Mouse (Mus musculus) G1E (cell line): ENCODE data around the gene Eif3a. TPM values are rescaled to one million over a fixed set of nuclear protein-coding genes. Genes with fewer than 3 reads are reported as not detected.

Source experiments
- ATAC-seq: 2 replicates; pipeline ENCODE4 v1.8.0; 2016; ENCODE audit warnings: mild to moderate bottlenecking; ENCODE audit not compliant: insufficient number of reproducible peaks, poor library complexity, low FRiP score, severe bottlenecking; ENCODE audit errors: extremely low read depth
- DNase-seq: peaks from one replicate; pipeline ENCODE4 v3.0.0; 2012; ENCODE audit warnings: low spot score
- H3K27me3 ChIP-seq: 2 replicates; pipeline ENCODE4 v1.6.1; 2012; ENCODE audit warnings: mild to moderate bottlenecking, low read length, inconsistent platforms; ENCODE audit not compliant: insufficient read depth
- H3K36me3 ChIP-seq: replicated peaks from 2 replicates; pipeline ENCODE3; 2012; ENCODE audit warnings: mild to moderate bottlenecking, inconsistent platforms
- H3K4me1 ChIP-seq: 2 replicates; pipeline ENCODE4 v1.6.1; 2012; ENCODE audit warnings: low read depth, low read length, inconsistent platforms, mixed read lengths; ENCODE audit not compliant: insufficient read depth
- H3K4me3 ChIP-seq: 2 replicates; pipeline ENCODE4 v1.5.1; 2012; ENCODE audit warnings: low read depth, mild to moderate bottlenecking, inconsistent platforms, low read length, moderate library complexity, mixed read lengths
- H3K9me3 ChIP-seq: replicated peaks from 2 replicates; pipeline ENCODE4 v1.6.1; 2012; ENCODE audit warnings: inconsistent platforms
- CTCF ChIP-seq: IDR thresholded peaks from 2 replicates; pipeline ENCODE4 v1.5.1; 2012; ENCODE audit warnings: low read depth, low read length, inconsistent platforms, mixed read lengths
- GATA1 ChIP-seq: IDR thresholded peaks from 2 replicates; pipeline ENCODE4 v1.6.1; 2012; ENCODE audit warnings: borderline replicate concordance, low read length, inconsistent platforms, mixed read lengths
- GATA2 ChIP-seq: IDR thresholded peaks from 2 replicates; pipeline ENCODE4 v1.6.1; 2012; ENCODE audit warnings: low read depth, low read length, inconsistent platforms, borderline replicate concordance
- POLR2AphosphoS5 ChIP-seq: IDR thresholded peaks from 2 replicates; pipeline ENCODE4 v1.6.1; 2012; ENCODE audit warnings: low read depth, low read length, inconsistent platforms; ENCODE audit not compliant: insufficient replicate concordance
- TAL1 ChIP-seq: conservative IDR thresholded peaks from 2 replicates; pipeline ENCODE4 v1.6.1; 2012; ENCODE audit warnings: low read depth, low read length, inconsistent platforms, mixed read lengths
- polyA plus RNA-seq: library from polyadenylated mRNA; stranded (reverse); fragments of >175 nt; gene quantifications from 2 replicates; pipeline ENCODE4 v1.2.3, GENCODE M21; 2012
- total RNA-seq, 2 experiments: library from RNA; stranded (forward) in 1 of 2; stranded (reverse) in 1 of 2; fragments of 200-1000 nt in 1 of 2; fragments of >200 nt in 1 of 2; fragmentation: Nextera tagmentation in 1 of 2; gene quantifications; 2 replicates each; pipeline ENCODE4 v1.2.3; 2014 to 2017

Gene Eif3a
- total and polyA plus RNA-seq, 3 experiments, result 135 to 415 (median 323) TPM

DNA sequence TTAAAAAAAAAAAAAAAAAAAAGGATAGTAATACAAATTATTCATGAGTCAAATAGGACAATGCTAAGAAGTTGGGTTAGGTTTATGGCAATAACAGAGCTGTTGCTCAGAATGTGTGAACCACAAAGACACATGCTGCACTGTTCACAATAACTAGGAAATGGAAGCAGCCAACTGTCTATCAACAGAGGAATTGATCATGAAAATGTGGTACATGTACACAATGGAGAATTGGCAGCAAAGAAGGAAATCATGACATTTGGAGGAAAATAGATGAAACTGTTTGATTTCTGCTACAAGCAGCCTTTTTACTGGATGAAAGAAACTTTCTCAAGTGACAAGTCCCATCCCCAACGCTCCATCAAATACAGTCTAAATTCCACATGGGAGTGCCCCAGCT is 58.5 kb downstream of the Eif3a start:
- Histone ChIP-seq H3K36me3 (no peaks in the 10 kb centered on the region), H3K4me1 (no peaks in the 10 kb centered on the region), H3K4me3 (no peak overlapping the region), H3K27me3 (peaks cover 25% of the 10 kb centered on the region), H3K9me3 (no peaks in the 10 kb centered on the region)
- ATAC-seq, result no peak
- TF ChIP-seq GATA2 (no peak), POLR2AphosphoS5 (no peak), CTCF (no peak), TAL1 (no peak), GATA1 (no peak)
- DNase-seq, result no peak

DNA sequence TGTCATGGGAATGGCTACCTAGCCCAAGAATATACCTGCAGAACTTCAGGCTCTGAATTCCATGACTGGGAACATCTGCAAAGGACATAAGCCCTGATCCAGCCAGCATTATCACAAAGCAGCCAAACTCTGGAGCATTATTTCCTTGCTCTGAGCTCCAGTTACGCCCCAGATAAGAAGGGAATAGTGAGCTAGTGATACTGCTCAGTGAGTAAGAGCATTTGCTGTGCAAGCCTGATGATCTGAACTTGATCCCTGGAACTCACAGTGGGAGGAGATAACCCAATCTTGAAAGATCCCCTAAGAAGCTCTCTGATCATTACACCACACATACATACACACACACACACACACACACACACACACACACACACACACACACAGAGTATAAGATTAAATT is 59.2 kb downstream of the Eif3a start:
- TF ChIP-seq GATA1 (no peak), TAL1 (no peak), CTCF (no peak), GATA2 (no peak), POLR2AphosphoS5 (no peak)
- H3K9me3 ChIP-seq, result no peaks in the 10 kb centered on the region
- peaks cover 25% of the 10 kb centered on the region for H3K27me3 ChIP-seq
- H3K4me3 ChIP-seq, result no peak overlapping the region
- ATAC-seq (no peak), DNase-seq (no peak)
- H3K36me3 ChIP-seq, result no peaks in the 10 kb centered on the region
- no peaks in the 10 kb centered on the region for H3K4me1 ChIP-seq

DNA sequence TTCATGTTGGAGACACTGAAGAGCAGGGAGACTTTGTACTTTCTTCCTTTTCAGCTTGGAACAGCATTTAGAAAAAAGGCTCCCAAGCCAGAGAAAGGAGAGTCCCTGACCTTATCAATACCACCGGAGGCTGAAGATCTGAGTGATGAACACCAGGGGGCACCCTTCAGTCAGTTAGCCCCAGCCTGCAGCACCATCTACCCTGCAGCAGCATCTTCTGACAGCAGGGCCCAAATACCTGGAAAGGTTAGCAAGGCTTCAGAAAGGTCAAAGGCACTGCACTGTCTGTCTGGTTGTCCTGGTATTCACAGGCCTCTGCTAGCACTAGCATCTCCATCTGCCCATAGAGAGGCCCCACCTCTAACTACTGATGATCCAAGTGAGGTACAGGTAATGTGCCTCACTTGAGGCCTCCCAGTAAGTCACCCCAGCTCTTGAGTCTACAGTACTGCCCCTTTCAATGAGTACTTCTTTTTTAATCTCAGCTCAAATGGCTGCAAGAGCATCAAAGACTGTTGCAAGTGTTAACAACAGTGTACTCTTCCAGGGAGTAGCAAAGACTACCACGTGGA is 60.1 kb downstream of the Eif3a start:
- peaks cover 25% of the 10 kb centered on the region for H3K27me3 ChIP-seq
- no peaks in the 10 kb centered on the region for H3K4me1 ChIP-seq
- peak; percentile 49; the same call in 1 of the 2 replicates for ATAC-seq
- H3K4me3 ChIP-seq, result no peak overlapping the region
- H3K9me3 ChIP-seq, result no peaks in the 10 kb centered on the region
- DNase-seq, result peak; percentile 31
- peak; percentile 74 for TF ChIP-seq CTCF
- TF ChIP-seq GATA1, result no peak
- H3K36me3 ChIP-seq, result no peaks in the 10 kb centered on the region

DNA sequence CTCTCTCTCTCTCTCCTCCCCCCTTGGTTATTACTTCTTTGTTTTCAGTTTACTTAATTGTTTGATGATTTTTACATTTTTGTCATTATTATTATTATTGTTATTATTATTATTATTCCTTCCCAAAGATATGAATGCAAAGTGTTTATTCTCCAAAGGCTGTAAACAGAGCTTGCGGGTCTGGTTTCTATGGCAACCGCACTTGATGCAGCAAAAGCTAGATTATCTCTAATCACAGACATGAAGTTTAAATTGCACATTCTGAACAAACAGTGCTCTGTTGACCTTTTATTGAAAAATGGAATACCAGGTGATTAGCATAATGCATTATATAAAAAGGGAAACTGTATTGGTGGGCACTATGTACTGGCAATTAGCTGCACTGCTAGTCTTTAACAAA is 74.1 kb downstream of the Eif3a start:
- ATAC-seq (no peak), DNase-seq (no peak)
- TF ChIP-seq POLR2AphosphoS5 (no peak), CTCF (no peak), GATA2 (no peak), GATA1 (no peak), TAL1 (no peak)
- Histone ChIP-seq H3K9me3 (no peaks in the 10 kb centered on the region), H3K36me3 (no peaks in the 10 kb centered on the region), H3K27me3 (peaks cover 17% of the 10 kb centered on the region), H3K4me3 (no peak overlapping the region), H3K4me1 (peaks cover 6% of the 10 kb centered on the region; the same call in 1 of the 2 replicates)

GRCm38 (mm10) chr19:60712577-60712976 is 77.9 kb downstream of the Eif3a start:
- H3K27me3 ChIP-seq, result peaks cover 6% of the 10 kb centered on the region; the same call in 1 of the 2 replicates
- peaks cover 6% of the 10 kb centered on the region; the same call in 1 of the 2 replicates for H3K4me1 ChIP-seq
- no peaks in the 10 kb centered on the region for H3K36me3 ChIP-seq
- H3K9me3 ChIP-seq, result no peaks in the 10 kb centered on the region
- no peak for ATAC-seq
- H3K4me3 ChIP-seq, result no peak overlapping the region
- TF ChIP-seq TAL1 (no peak), CTCF (no peak), GATA1 (no peak), POLR2AphosphoS5 (no peak), GATA2 (no peak)
- DNase-seq, result no peak

Other genes with a start within 250 kb of the Eif3a start
- gene Cacul1, start 209.6 kb downstream of the Eif3a start, total RNA-seq (2014; fragmentation: Nextera tagmentation), result 38.7 and 42.7 TPM in 2 replicates
- 43.6 and 45.2 TPM in 2 replicates for gene Cacul1, start 209.6 kb downstream of the Eif3a start, total RNA-seq (2017)
- gene Cacul1, start 209.6 kb downstream of the Eif3a start, polyA plus RNA-seq, result 81.8 and 87.4 TPM in 2 replicates
- gene Nanos1, start 34.7 kb downstream of the Eif3a start, total RNA-seq (2014; fragmentation: Nextera tagmentation), result 2.6 and 4.0 TPM in 2 replicates
- gene Nanos1, start 34.7 kb downstream of the Eif3a start, total RNA-seq (2017), result 4.4 and 4.6 TPM in 2 replicates
- 2.1 and 2.7 TPM in 2 replicates for gene Nanos1, start 34.7 kb downstream of the Eif3a start, polyA plus RNA-seq
- 74.6 and 90.0 TPM in 2 replicates for gene Fam45a, start 20.9 kb upstream of the Eif3a start, total RNA-seq (2014; fragmentation: Nextera tagmentation)
- 26.6 and 29.7 TPM in 2 replicates for gene Fam45a, start 20.9 kb upstream of the Eif3a start, total RNA-seq (2017)
- gene Fam45a, start 20.9 kb upstream of the Eif3a start, polyA plus RNA-seq, result 3.3 and 5.3 TPM in 2 replicates
- gene Sfxn4, start 70.8 kb upstream of the Eif3a start, total RNA-seq (2014; fragmentation: Nextera tagmentation), result 2.7 and 6.1 TPM in 2 replicates
- gene Sfxn4, start 70.8 kb upstream of the Eif3a start, total RNA-seq (2017), result 0.82 and 2.0 TPM in 2 replicates
- gene Sfxn4, start 70.8 kb upstream of the Eif3a start, polyA plus RNA-seq, result 0.04 and 0.13 TPM in 2 replicates
- gene Prdx3, start 83.9 kb upstream of the Eif3a start, total RNA-seq (2014; fragmentation: Nextera tagmentation), result 512 and 583 TPM in 2 replicates
- gene Prdx3, start 83.9 kb upstream of the Eif3a start, total RNA-seq (2017), result 426 and 446 TPM in 2 replicates
- 15.3 and 17.9 TPM in 2 replicates for gene Prdx3, start 83.9 kb upstream of the Eif3a start, polyA plus RNA-seq
- gene Grk5, start 99.1 kb upstream of the Eif3a start, total RNA-seq (2014; fragmentation: Nextera tagmentation), result 2.1 and 2.6 TPM in 2 replicates
- gene Grk5, start 99.1 kb upstream of the Eif3a start, total RNA-seq (2017), result 4.0 and 4.6 TPM in 2 replicates
- 1.0 and 1.9 TPM in 2 replicates for gene Grk5, start 99.1 kb upstream of the Eif3a start, polyA plus RNA-seq